Mouse (Mus musculus) MEL (cell line): Measurements from ENCODE around the gene Gnat1.

Source experiments
- CTCF ChIP-seq, 3 experiments: IDR thresholded peaks in 2 of 3; conservative IDR thresholded peaks in 1 of 3; 2 replicates each; pipeline ENCODE4 v1.5.1; 2011 to 2012; ENCODE audit warnings: low read length in 3 of 3, low read depth in 2 of 3, mild to moderate bottlenecking in 2 of 3, improper control_type of control experiment in 1 of 3, inconsistent platforms in 1 of 3, mixed read lengths in 1 of 3, moderate library complexity in 1 of 3; ENCODE audit not compliant: control insufficient read depth in 1 of 3, insufficient read depth in 1 of 3, poor library complexity in 1 of 3, severe bottlenecking in 1 of 3
- JUND ChIP-seq: IDR thresholded peaks from 2 replicates; pipeline ENCODE4 v1.6.1; 2011; ENCODE audit warnings: low read depth, mild to moderate bottlenecking, improper control_type of control experiment, low read length
- POLR2A ChIP-seq, 2 experiments: IDR thresholded peaks; 2 replicates each; pipeline ENCODE4 v1.6.1; 2011 to 2012; ENCODE audit warnings: low read length in 2 of 2, mild to moderate bottlenecking in 2 of 2, control low read depth in 1 of 2, improper control_type of control experiment in 1 of 2, low read depth in 1 of 2, moderate library complexity in 1 of 2; ENCODE audit not compliant: control insufficient read depth in 1 of 2, insufficient read depth in 1 of 2, poor library complexity in 1 of 2
- POLR2AphosphoS2 ChIP-seq: IDR thresholded peaks from 2 replicates; pipeline ENCODE4 v1.6.1; 2011; ENCODE audit warnings: low read length, improper control_type of control experiment
- SMC3 ChIP-seq: IDR thresholded peaks from 2 replicates; pipeline ENCODE4 v1.6.1; 2011; ENCODE audit warnings: low read depth, low read length, improper control_type of control experiment
- TCF12 ChIP-seq: IDR thresholded peaks from 2 replicates; pipeline ENCODE4 v1.6.1; 2014; ENCODE audit warnings: low read depth, mild to moderate bottlenecking, inconsistent platforms, low read length, improper control_type of control experiment, moderate library complexity

- peak; percentile 78; the same call in 1 of the 2 replicates for TF ChIP-seq POLR2AphosphoS2
- peak; percentile 83 to 99 (median 99) for TF ChIP-seq CTCF (IDR thresholded peaks at IDR 0.05 in 2 of 3, conservative IDR thresholded peaks at IDR 0.05 in 1 of 3; ENCODE audit: control insufficient read depth in 1 of 3, insufficient read depth in 1 of 3, low read depth in 2 of 3, low read length in 3 of 3, poor library complexity in 1 of 3, severe bottlenecking in 1 of 3)
- peak; percentile 59 to 92; a peak in 3 of 4 replicates for TF ChIP-seq POLR2A (IDR thresholded peaks at IDR 0.05; ENCODE audit: control insufficient read depth in 1 of 2, insufficient read depth in 1 of 2, low read depth in 1 of 2, low read length in 2 of 2, poor library complexity in 1 of 2)
- TF ChIP-seq SMC3: peak; percentile 93
- TF ChIP-seq TCF12: peak; percentile 45; the same call in 1 of the 2 replicates
- TF ChIP-seq JUND: no peak
Observed at GRCm38 (mm10) chr9:107644495-107645152, 34.9 kb downstream of the Gnat1 start.
